Mouse (Mus musculus) lung, adult 2 months (tissue): ENCODE measurements around the gene Cmtm5.

ENCODE experiments used
- CTCF ChIP-seq: fragments of 200-500 bp; IDR thresholded peaks from 2 replicates; pipeline ENCODE4 v1.5.1; 2011; ENCODE audit warnings: mild to moderate bottlenecking, low read length, control low read depth; ENCODE audit not compliant: insufficient read depth
- POLR2A ChIP-seq: fragments of 200-500 bp; IDR thresholded peaks from 2 replicates; pipeline ENCODE4 v1.6.1; 2011; ENCODE audit warnings: low read depth, mild to moderate bottlenecking, control low read depth, low read length, borderline replicate concordance; ENCODE audit errors: extremely low read depth

DNA sequence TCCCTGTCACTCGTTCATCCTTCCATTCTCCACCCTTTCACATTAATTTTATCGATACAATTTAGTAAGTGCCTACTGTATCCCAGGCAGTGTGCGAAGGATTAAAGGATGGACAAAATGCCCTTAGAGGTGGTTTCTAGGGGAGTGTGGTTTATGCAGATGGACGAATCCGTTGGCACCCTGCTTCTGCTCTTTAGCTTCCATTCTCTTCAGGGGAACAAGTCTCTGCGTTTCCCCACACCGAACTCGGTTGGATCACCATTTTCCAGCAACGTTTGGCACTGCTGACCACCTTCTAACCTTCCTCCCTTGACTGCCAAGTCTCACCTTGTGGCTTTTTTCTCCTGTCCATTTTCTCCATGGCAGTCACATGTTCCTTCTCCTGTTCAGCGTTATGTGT, 22.7 kb upstream of the Cmtm5 start:
- no peak for TF ChIP-seq CTCF
- TF ChIP-seq POLR2A, result no peak
